Mouse (Mus musculus) gastrocnemius, postnatal 36 days (tissue): Measurements from ENCODE around the gene Pi4ka. TPM values are rescaled to one million over a fixed set of nuclear protein-coding genes. Genes with fewer than 3 reads are reported as not detected.

Source experiments
- DNase-seq, 2 experiments: peaks; one replicate each; pipeline ENCODE4 v3.0.0; 2022
- intact Hi-C: fragments of 180-260 bp; cut with DNase I; formaldehyde crosslinking; loops from one replicate; pipeline ENCODE4 v1.15.1; 2025
- total RNA-seq, 2 experiments: library from RNA; stranded (reverse); gene quantifications; 2 replicates each; pipeline ENCODE4 v1.2.3; 2021

The Pi4ka gene
- total RNA-seq, 2 experiments from 2014 or later, result 16.7 to 18.2 TPM

- DNase-seq, result no peak
Measured at GRCm38 (mm10) chr16:17277342-17278211, 128.5 kb downstream of the Pi4ka start.

GRCm38 (mm10) chr16:17276164-17277151, 129.7 kb downstream of the Pi4ka start:
- DNase-seq, result peak; percentile 88 to 90
- intact Hi-C loops, result loop anchor here (5.0 to 10.0 kb wide), 2 partner anchors 149 to 362 kb away; partner anchors contain the start of gene 2610318N02Rik

More at GRCm38 (mm10) chr16:17277342-17278211, 128.5 kb downstream of the Pi4ka start:
- intact Hi-C loops, result loop anchor here (5.0 to 10.0 kb wide), 2 partner anchors 150 to 363 kb away; partner anchors contain the start of gene 2610318N02Rik

GRCm38 (mm10) chr16:17275721-17276120, 130.4 kb downstream of the Pi4ka start, which contains the start of gene Tmem191c:
Tmem191c (plus strand) TSS chr16:17276077.
- intact Hi-C loops, result loop anchor here (5.0 to 10.0 kb wide), 2 partner anchors 148 to 361 kb away; partner anchors contain the start of gene 2610318N02Rik
- DNase-seq, result no peak

GRCm38 (mm10) chr16:17271856-17272255, 134.3 kb downstream of the Pi4ka start:
- DNase-seq, result no peak
- intact Hi-C loops, result loop anchor here (2.0 to 10.0 kb wide), 3 partner anchors 61 to 357 kb away; partner anchors contain the start of gene Ccdc116

GRCm38 (mm10) chr16:17271124-17271523, 135.0 kb downstream of the Pi4ka start:
- peak in 1 of 2 experiments; percentile 35 for DNase-seq

GRCm38 (mm10) chr16:17269872-17270271, 136.2 kb downstream of the Pi4ka start:
- intact Hi-C loops, result loop anchor here (2.0 to 10.0 kb wide), 3 partner anchors 59 to 355 kb away; partner anchors contain the start of gene Ccdc116
- no peak for DNase-seq

More at GRCm38 (mm10) chr16:17271124-17271523, 135.0 kb downstream of the Pi4ka start:
- intact Hi-C loops, result loop anchor here (2.0 to 10.0 kb wide), 3 partner anchors 60 to 356 kb away; partner anchors contain the start of gene Ccdc116

GRCm38 (mm10) chr16:17267937-17268336, 138.2 kb downstream of the Pi4ka start:
- intact Hi-C loops, result no loop called here
- no peak for DNase-seq

GRCm38 (mm10) chr16:17266113-17266512, 140.0 kb downstream of the Pi4ka start:
- intact Hi-C loops, result no loop called here
- no peak for DNase-seq

GRCm38 (mm10) chr16:17261341-17261740, 144.8 kb downstream of the Pi4ka start:
- intact Hi-C loops, result no loop called here
- DNase-seq, result no peak

GRCm38 (mm10) chr16:17258917-17259316, 147.2 kb downstream of the Pi4ka start:
- intact Hi-C loops, result no loop called here
- DNase-seq, result no peak

GRCm38 (mm10) chr16:17257359-17257821, 148.7 kb downstream of the Pi4ka start:
- intact Hi-C loops, result no loop called here
- peak; percentile 61 to 72 for DNase-seq

- intact Hi-C loops, result no loop called here
Measured at GRCm38 (mm10) chr16:17255270-17255669, 150.8 kb downstream of the Pi4ka start.

GRCm38 (mm10) chr16:17254005-17254597, 152.0 kb downstream of the Pi4ka start:
- no peak for DNase-seq
- intact Hi-C loops, result no loop called here

More at GRCm38 (mm10) chr16:17255270-17255669, 150.8 kb downstream of the Pi4ka start:
- DNase-seq, result no peak

GRCm38 (mm10) chr16:17252841-17253240, 153.3 kb downstream of the Pi4ka start:
- intact Hi-C loops, result no loop called here
- no peak for DNase-seq

- intact Hi-C loops, result no loop called here
- DNase-seq, result no peak
Measured at GRCm38 (mm10) chr16:17252086-17252726, 153.9 kb downstream of the Pi4ka start.

- DNase-seq, result peak in 1 of 2 experiments; percentile 36
- intact Hi-C loops, result no loop called here
Measured at GRCm38 (mm10) chr16:17251539-17251938, 154.6 kb downstream of the Pi4ka start.

GRCm38 (mm10) chr16:17249135-17249534, 157.0 kb downstream of the Pi4ka start:
- no peak for DNase-seq
- intact Hi-C loops, result no loop called here

GRCm38 (mm10) chr16:17247727-17248126, 158.4 kb downstream of the Pi4ka start:
- DNase-seq, result no peak

GRCm38 (mm10) chr16:17244996-17245395, 161.1 kb downstream of the Pi4ka start:
- no peak for DNase-seq
- intact Hi-C loops, result no loop called here

More at GRCm38 (mm10) chr16:17247727-17248126, 158.4 kb downstream of the Pi4ka start:
- intact Hi-C loops, result no loop called here
